Mouse (Mus musculus) hindbrain, embryonic 11.5 days (tissue): ENCODE results near the gene Fam207a. TPM values are rescaled to one million over a fixed set of nuclear protein-coding genes. Genes with fewer than 3 reads are reported as not detected.

Experiments used
- ATAC-seq: fragments of 200-750 bp; cut with Nextera tagmentation; 2 replicates; pipeline ENCODE4 v1.8.0; 2017; ENCODE audit warnings: mild to moderate bottlenecking, moderate TSS enrichment, moderate library complexity; ENCODE audit not compliant: low FRiP score
- DNase-seq: peaks from one replicate; pipeline ENCODE4 v3.0.0-alpha.2; 2015; ENCODE audit warnings: low spot score
- H3K27ac ChIP-seq: fragments of 300-500 bp; sonication (generic); 2 replicates; pipeline ENCODE4 v1.5.1; 2014; ENCODE audit warnings: mild to moderate bottlenecking, low read depth, low read length
- H3K27me3 ChIP-seq: fragments of 300-500 bp; sonication (generic); 2 replicates; pipeline ENCODE4 v1.6.1; 2014; ENCODE audit warnings: mild to moderate bottlenecking, low read length, moderate library complexity, mixed read lengths; ENCODE audit not compliant: control insufficient read depth, insufficient read depth
- H3K36me3 ChIP-seq: fragments of 300-500 bp; sonication (generic); 2 replicates; pipeline ENCODE4 v1.6.1; 2014; ENCODE audit warnings: mild to moderate bottlenecking, low read length, moderate library complexity, mixed read lengths; ENCODE audit not compliant: control insufficient read depth, insufficient read depth
- H3K4me1 ChIP-seq: fragments of 300-500 bp; sonication (generic); replicated peaks from 2 replicates; pipeline ENCODE4 v1.6.1; 2014; ENCODE audit warnings: low read length, mixed read lengths; ENCODE audit not compliant: control insufficient read depth, insufficient read depth
- H3K4me2 ChIP-seq: fragments of 300-500 bp; sonication (generic); replicated peaks from 2 replicates; pipeline ENCODE4 v1.6.1; 2014; ENCODE audit warnings: mild to moderate bottlenecking, low read depth, low read length
- H3K4me3 ChIP-seq: fragments of 300-500 bp; sonication (generic); 2 replicates; pipeline ENCODE4 v1.5.1; 2014; ENCODE audit warnings: low read depth, low read length
- H3K9ac ChIP-seq: fragments of 300-500 bp; sonication (generic); 2 replicates; pipeline ENCODE4 v1.6.1; 2014; ENCODE audit warnings: low read depth, low read length
- H3K9me3 ChIP-seq: fragments of 300-500 bp; sonication (generic); 2 replicates; pipeline ENCODE4 v1.6.1; 2016; ENCODE audit warnings: low read length; ENCODE audit not compliant: control insufficient read depth
- WGBS: fragments of 180-500 bp; shearing (Covaris S2); extraction: QIAGEN DNeasy Blood & Tissue Kit; methylation state at CpG from one replicate; pipeline ENCODE4 v1.1.7; 2014; 5-methylcytosine and 5-hydroxymethylcytosine counted together
- polyA plus RNA-seq: library from polyadenylated mRNA; unstranded; fragments of >200 nt; fragmentation: Nextera tagmentation; extraction: Ambion mirVana; gene quantifications from 2 replicates; pipeline ENCODE4 v1.2.1, GENCODE M21; 2014

Gene Fam207a
- polyA plus RNA-seq, 1 experiment from 2014 or later = 34.6 TPM

DNA sequence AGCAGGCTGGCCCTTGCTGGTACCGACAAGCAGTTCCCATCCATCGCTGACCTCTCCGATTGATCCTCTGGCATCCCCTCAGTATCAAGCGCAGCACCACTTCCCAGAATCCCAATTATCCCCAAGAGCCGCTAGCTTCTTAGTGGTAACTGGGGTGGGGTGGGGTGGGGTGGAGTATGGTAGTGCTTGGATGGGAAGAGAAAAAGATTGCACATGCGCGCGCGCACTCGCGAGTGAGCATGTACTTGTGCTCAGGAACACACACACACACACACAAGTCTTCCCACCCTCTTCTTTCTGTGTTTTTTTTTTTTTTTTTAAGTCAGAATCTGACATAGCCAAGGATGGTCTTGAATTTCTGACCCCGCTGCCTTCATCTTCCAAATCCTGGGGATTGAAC, 7.2 kb upstream of the Fam207a start:
- ATAC-seq (no peak), DNase-seq (no peak)
- Histone ChIP-seq H3K9me3 (no peaks in the 10 kb centered on the region), H3K27me3 (peaks cover 4% of the 10 kb centered on the region; the same call in 1 of the 2 replicates), H3K27ac (no peak overlapping the region), H3K4me3 (peak overlapping the region; percentile 27), H3K4me1 (peaks cover 4% of the 10 kb centered on the region; the same call in 1 of the 2 replicates), H3K4me2 (peak overlapping the region; percentile 45), H3K9ac (peak overlapping the region; percentile 50), H3K36me3 (no peaks in the 10 kb centered on the region)
- 58% methylated on average over 12 of the region's 12 CpGs for WGBS

DNA sequence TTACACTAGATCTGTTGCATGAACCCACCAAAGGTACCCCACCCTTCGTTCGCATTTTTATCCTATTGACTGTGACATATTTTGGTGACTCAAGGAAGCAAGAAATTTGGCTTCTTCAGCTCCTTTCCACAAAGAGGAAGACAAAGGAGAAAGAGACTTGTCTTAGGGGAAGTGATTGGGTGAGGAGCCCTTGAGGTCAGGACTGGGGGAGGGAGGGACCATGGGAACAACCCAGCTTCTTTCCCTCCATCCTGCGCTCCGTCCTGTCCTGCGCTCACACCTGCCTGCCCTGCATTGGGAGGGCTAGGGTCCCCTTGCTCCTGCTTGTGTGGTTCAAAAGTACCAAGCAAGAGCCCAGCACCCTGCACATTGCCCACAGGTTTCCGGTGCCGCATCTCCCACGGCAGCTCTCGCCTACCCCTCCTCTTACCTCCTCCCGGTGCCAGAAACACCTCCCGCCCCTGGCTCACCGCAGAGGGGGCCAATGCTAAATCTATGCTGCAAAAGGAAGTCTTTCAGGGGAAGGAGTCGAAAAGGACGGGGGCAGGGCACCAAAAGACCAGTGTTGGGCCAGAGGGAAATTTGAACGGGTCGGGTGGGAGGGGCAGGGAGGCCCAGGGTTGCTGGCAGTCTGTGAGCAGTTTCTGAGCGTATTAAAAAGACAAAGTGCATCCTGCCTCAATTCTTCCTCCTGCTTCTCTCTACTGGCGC, 6.6 kb upstream of the Fam207a start:
- DNase-seq (peak; percentile 26), ATAC-seq (no peak)
- no peaks in the 10 kb centered on the region for H3K36me3 ChIP-seq
- H3K9ac ChIP-seq = peak overlapping the region; percentile 50
- H3K27me3 ChIP-seq = peaks cover 4% of the 10 kb centered on the region; the same call in 1 of the 2 replicates
- WGBS = 13% methylated on average over 18 of the region's 18 CpGs
- H3K9me3 ChIP-seq = no peaks in the 10 kb centered on the region
- peak overlapping the region; percentile 27 for H3K4me3 ChIP-seq
- no peak overlapping the region for H3K27ac ChIP-seq
- peak overlapping the region; percentile 45 for H3K4me2 ChIP-seq
- peaks cover 4% of the 10 kb centered on the region; the same call in 1 of the 2 replicates for H3K4me1 ChIP-seq

- no peak overlapping the region for H3K4me3 ChIP-seq
- ATAC-seq = no peak
- 79% methylated on average over 5 of the region's 5 CpGs for WGBS
- no peak overlapping the region for H3K4me2 ChIP-seq
- H3K9ac ChIP-seq = no peak overlapping the region
- peaks cover 9% of the 10 kb centered on the region for H3K4me1 ChIP-seq
- peaks cover 4% of the 10 kb centered on the region; the same call in 1 of the 2 replicates for H3K27me3 ChIP-seq
- no peaks in the 10 kb centered on the region for H3K36me3 ChIP-seq
- no peaks in the 10 kb centered on the region for H3K9me3 ChIP-seq
- H3K27ac ChIP-seq = no peak overlapping the region
- no peak for DNase-seq
These were observed 4.9 kb upstream of the Fam207a start for GRCm38 (mm10) chr10:77520497-77520896.

DNA sequence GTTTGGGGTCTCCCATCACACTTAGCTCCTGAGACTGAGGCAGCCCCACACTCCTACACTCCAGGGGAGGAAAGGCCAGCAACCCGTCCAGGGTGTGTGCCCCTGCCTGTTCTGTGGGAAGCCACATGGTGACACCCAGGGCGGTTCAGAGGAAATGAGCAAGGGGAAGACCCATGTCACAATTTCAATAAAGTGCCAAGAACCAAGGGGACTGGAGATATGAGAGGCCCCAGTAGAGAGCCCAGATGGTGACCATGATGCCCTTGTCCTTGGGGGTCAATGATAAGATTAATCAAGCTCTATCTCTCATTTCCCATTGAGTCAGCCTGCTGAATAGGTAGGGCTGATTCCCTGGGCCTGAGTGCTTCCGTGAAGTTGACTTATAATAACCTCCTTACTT, 3.6 kb upstream of the Fam207a start:
- DNase-seq (no peak), ATAC-seq (no peak)
- H3K27ac ChIP-seq = no peak overlapping the region
- no peaks in the 10 kb centered on the region for H3K9me3 ChIP-seq
- WGBS = 77% methylated on average over 3 of the region's 3 CpGs
- no peak overlapping the region for H3K4me3 ChIP-seq
- no peak overlapping the region for H3K9ac ChIP-seq
- H3K4me2 ChIP-seq = no peak overlapping the region
- H3K36me3 ChIP-seq = no peaks in the 10 kb centered on the region
- H3K27me3 ChIP-seq = peaks cover 4% of the 10 kb centered on the region; the same call in 1 of the 2 replicates
- H3K4me1 ChIP-seq = peaks cover 9% of the 10 kb centered on the region

- WGBS = 92% methylated on average over 5 of the region's 5 CpGs
- no peak for ATAC-seq
These were observed 2.2 kb upstream of the Fam207a start for GRCm38 (mm10) chr10:77517801-77518200.

GRCm38 (mm10) chr10:77517066-77517620, 1.6 kb upstream of the Fam207a start:
- Histone ChIP-seq H3K4me1 (peaks cover 6% of the 10 kb centered on the region), H3K4me3 (no peak overlapping the region), H3K36me3 (no peaks in the 10 kb centered on the region), H3K9ac (no peak overlapping the region), H3K9me3 (no peaks in the 10 kb centered on the region), H3K27me3 (peaks cover 2% of the 10 kb centered on the region; the same call in 1 of the 2 replicates), H3K4me2 (no peak overlapping the region), H3K27ac (no peak overlapping the region)
- DNase-seq (peak; percentile 83), ATAC-seq (no peak)
- WGBS = 25% methylated on average over 20 of the region's 20 CpGs

More at GRCm38 (mm10) chr10:77517801-77518200, 2.2 kb upstream of the Fam207a start:
- no peak overlapping the region for H3K27ac ChIP-seq
- H3K9ac ChIP-seq = no peak overlapping the region
- H3K4me1 ChIP-seq = peaks cover 9% of the 10 kb centered on the region
- DNase-seq = no peak
- no peaks in the 10 kb centered on the region for H3K36me3 ChIP-seq
- H3K4me2 ChIP-seq = no peak overlapping the region
- no peak overlapping the region for H3K4me3 ChIP-seq
- H3K27me3 ChIP-seq = peaks cover 4% of the 10 kb centered on the region; the same call in 1 of the 2 replicates
- H3K9me3 ChIP-seq = no peaks in the 10 kb centered on the region

DNA sequence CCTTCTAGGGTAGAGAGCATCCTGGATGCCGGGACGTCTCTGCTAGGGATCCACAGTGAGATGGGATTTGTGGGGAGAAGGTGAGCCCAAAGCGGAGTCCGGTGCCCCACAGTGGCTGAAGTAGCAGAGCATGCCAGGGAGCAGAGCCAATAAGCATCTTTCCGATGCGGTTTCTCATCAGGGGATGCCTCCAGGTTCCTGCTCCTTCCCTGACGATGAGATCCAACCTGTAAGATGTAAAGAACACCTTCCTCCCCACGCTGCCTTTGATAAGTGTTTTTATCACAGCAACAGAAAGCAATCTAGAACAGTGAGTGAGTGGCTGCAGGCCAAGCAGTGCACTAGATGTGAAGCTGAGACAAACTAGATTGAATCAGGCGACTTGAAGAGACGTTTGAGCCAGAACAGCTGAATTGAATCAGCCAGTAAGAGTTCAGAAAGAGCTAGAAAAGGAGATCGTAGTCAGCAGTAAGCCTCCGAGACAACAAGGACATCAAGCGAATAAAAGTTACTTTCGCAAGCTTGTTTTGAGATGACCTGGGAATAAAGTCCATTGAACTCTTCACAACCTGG, 880 bp upstream of the Fam207a start:
- Histone ChIP-seq H3K4me1 (peaks cover 5% of the 10 kb centered on the region), H3K9me3 (no peaks in the 10 kb centered on the region), H3K27me3 (no peaks in the 10 kb centered on the region), H3K36me3 (no peaks in the 10 kb centered on the region), H3K27ac (no peak overlapping the region), H3K4me3 (peak overlapping the region; percentile 95), H3K4me2 (peak overlapping the region; percentile 87), H3K9ac (peak overlapping the region; percentile 93)
- no peak; the same call in 1 of the 2 replicates for ATAC-seq
- 50% methylated on average over 14 of the region's 14 CpGs for WGBS
- peak; percentile 12 for DNase-seq

GRCm38 (mm10) chr10:77510225-77510982, 5.2 kb downstream of the Fam207a start:
- Histone ChIP-seq H3K9ac (no peak overlapping the region), H3K27me3 (no peaks in the 10 kb centered on the region), H3K4me3 (no peak overlapping the region), H3K4me1 (no peaks in the 10 kb centered on the region; the same call in none of the 2 replicates), H3K9me3 (no peaks in the 10 kb centered on the region), H3K4me2 (no peak overlapping the region), H3K36me3 (no peaks in the 10 kb centered on the region), H3K27ac (no peak overlapping the region)
- ATAC-seq (no peak), DNase-seq (no peak)
- WGBS = 82% methylated on average over 15 of the region's 15 CpGs
